In genomic region chr1:138963868-138964458, GRCm38 (mm10) we compare ENCODE assay signal across 8 mouse cellular contexts. TPM values are rescaled to one million over a fixed set of nuclear protein-coding genes. Genes with fewer than 3 reads are reported as not detected.
A peak's percentile ranks its signal among the peaks of the same experiment; 100 is the strongest.
DNase-seq lines count a peak whose midpoint lies in the region; ATAC-seq and TF ChIP-seq lines count a peak whose summit lies in the region.

No protein-coding gene starts in this region.

- no peak for TF ChIP-seq CTCF in cortical plate, adult 2 months (IDR thresholded peaks at IDR 0.05; ENCODE audit: extremely low read depth, insufficient read depth, low read length)

- ATAC-seq in intestine, embryonic 16.5 days, result peak; percentile 82
- ATAC-seq in liver, embryonic 13.5 days (ENCODE audit: low read depth), result peak; percentile 84
- peak; percentile 84 for ATAC-seq in neural tube, embryonic 11.5 days (ENCODE audit: insufficient read depth, low FRiP score, low TSS enrichment)

- peak overlapping the region; percentile 96 for H3K9ac ChIP-seq in ES-E14 (ENCODE audit: insufficient read depth, low read depth, low read length, poor library complexity, severe bottlenecking)
- peak overlapping the region; percentile 95 for H3K9ac ChIP-seq in intestine, embryonic 16.5 days (ENCODE audit: low read depth, low read length)
- H3K9ac ChIP-seq in liver, embryonic 13.5 days, result peak overlapping the region; percentile 90
- peak overlapping the region; percentile 88 for H3K9ac ChIP-seq in neural tube, embryonic 11.5 days (ENCODE audit: low read length)

- H3K36me3 ChIP-seq in ES-E14 (ENCODE audit: control insufficient read depth, insufficient read depth, low read length, poor library complexity, severe bottlenecking), result peaks cover 3% of the 10 kb centered on the region; the same call in 1 of the 2 replicates
- H3K36me3 ChIP-seq in intestine, embryonic 16.5 days (ENCODE audit: control insufficient read depth, insufficient read depth, low read length), result no peaks in the 10 kb centered on the region
- H3K36me3 ChIP-seq in liver, embryonic 13.5 days, result no peaks in the 10 kb centered on the region
- no peaks in the 10 kb centered on the region for H3K36me3 ChIP-seq in neural tube, embryonic 11.5 days (ENCODE audit: control insufficient read depth, insufficient read depth, low read length)

- H3K4me2 ChIP-seq in intestine, embryonic 16.5 days (ENCODE audit: low read depth, low read length), result peak overlapping the region; percentile 86
- peak overlapping the region; percentile 81 for H3K4me2 ChIP-seq in liver, embryonic 13.5 days
- peak overlapping the region; percentile 56 for H3K4me2 ChIP-seq in neural tube, embryonic 11.5 days (ENCODE audit: low read depth)

- WGBS in intestine, embryonic 16.5 days, result under 1% methylated on average over 42 of the region's 50 CpGs
- under 1% methylated on average over 36 of the region's 50 CpGs for WGBS in liver, embryonic 13.5 days (ENCODE audit: insufficient replicate concordance)
- WGBS in neural tube, embryonic 11.5 days, result 1% methylated on average over 32 of the region's 50 CpGs

- in situ Hi-C loops in ES-E14 (cut with MboI; ENCODE audit: low sequenced_read_pairs in 2 of 2, unreplicated experiment in 2 of 2), result no loop called here

- no peaks in the 10 kb centered on the region for H3K27me3 ChIP-seq in intestine, embryonic 16.5 days (replicated peaks; ENCODE audit: control insufficient read depth, insufficient read depth, low read length)
- H3K27me3 ChIP-seq in liver, embryonic 13.5 days, result no peaks in the 10 kb centered on the region
- H3K27me3 ChIP-seq in neural tube, embryonic 11.5 days (ENCODE audit: control insufficient read depth, insufficient read depth, low read length), result no peaks in the 10 kb centered on the region

- peak overlapping the region; percentile 82 to 99 for H3K4me3 ChIP-seq in ES-E14 (ENCODE audit: insufficient read depth in 1 of 2, low read depth in 1 of 2, low read length in 2 of 2, poor library complexity in 1 of 2, severe bottlenecking in 1 of 2)
- peak overlapping the region; percentile 35 for H3K4me3 ChIP-seq in cortical plate, adult 2 months (ENCODE audit: insufficient read depth, low read length)
- peak overlapping the region; percentile 80 for H3K4me3 ChIP-seq in intestine, embryonic 16.5 days (ENCODE audit: low read length)
- H3K4me3 ChIP-seq in liver, embryonic 13.5 days (replicated peaks), result peak overlapping the region; percentile 81
- peak overlapping the region; percentile 82 for H3K4me3 ChIP-seq in neural tube, embryonic 11.5 days (ENCODE audit: low read depth, low read length)

- peak; percentile 62 for DNase-seq in 3134 (ENCODE audit: extremely low read depth, insufficient read length, low spot score)
- DNase-seq in ES-E14 (ENCODE audit: low read depth, low spot score), result peak; percentile 17
- DNase-seq in gastrocnemius, postnatal 25 days, result peak; percentile 52
- peak; percentile 22 for DNase-seq in liver, embryonic 13.5 days
- DNase-seq in neural tube, embryonic 11.5 days (ENCODE audit: low spot score), result peak; percentile 67
- DNase-seq in testis, postnatal 10 days (ENCODE audit: low spot score), result peak; percentile 67

- peak overlapping the region; percentile 66 for H3K27ac ChIP-seq in ES-E14 (ENCODE audit: insufficient read depth, low read depth, low read length, poor library complexity, severe bottlenecking)
- peak overlapping the region; percentile 95 for H3K27ac ChIP-seq in cortical plate, adult 2 months (ENCODE audit: insufficient read depth, low read length)
- peak overlapping the region; percentile 94 for H3K27ac ChIP-seq in intestine, embryonic 16.5 days (ENCODE audit: low read length)
- peak overlapping the region; percentile 80 for H3K27ac ChIP-seq in liver, embryonic 13.5 days
- H3K27ac ChIP-seq in neural tube, embryonic 11.5 days (ENCODE audit: low read depth, low read length), result peak overlapping the region; percentile 85

- H3K9me3 ChIP-seq in ES-E14 (ENCODE audit: control insufficient read depth, insufficient read depth, low read depth, low read length), result no peaks in the 10 kb centered on the region
- H3K9me3 ChIP-seq in intestine, embryonic 16.5 days (ENCODE audit: control insufficient read depth, low read length), result no peaks in the 10 kb centered on the region
- H3K9me3 ChIP-seq in liver, embryonic 13.5 days (replicated peaks), result no peaks in the 10 kb centered on the region
- H3K9me3 ChIP-seq in neural tube, embryonic 11.5 days (ENCODE audit: control insufficient read depth, low read length), result no peaks in the 10 kb centered on the region

- 0 out of 4 replicates have a peak, but pooled peaks cover 0 to 2% of the 10 kb centered on the region in 2 experiments for H3K4me1 ChIP-seq in ES-E14 (ENCODE audit: control insufficient read depth in 2 of 2, insufficient read depth in 2 of 2, low read length in 2 of 2, poor library complexity in 1 of 2)
- no peaks in the 10 kb centered on the region for H3K4me1 ChIP-seq in cortical plate, adult 2 months (ENCODE audit: control insufficient read depth, insufficient read depth, low read length)
- peaks cover 18% of the 10 kb centered on the region; the same call in 1 of the 2 replicates for H3K4me1 ChIP-seq in intestine, embryonic 16.5 days (ENCODE audit: control insufficient read depth, insufficient read depth, low read length)
- peaks cover 30% of the 10 kb centered on the region for H3K4me1 ChIP-seq in liver, embryonic 13.5 days (replicated peaks)
- H3K4me1 ChIP-seq in neural tube, embryonic 11.5 days (ENCODE audit: control insufficient read depth, insufficient read depth, low read length), result no peaks in the 10 kb centered on the region

- 0 out of 2 replicates have a peak, but pooled peaks have one; percentile 25 for TF ChIP-seq POLR2A in cortical plate, adult 2 months (IDR thresholded peaks at IDR 0.05; ENCODE audit: extremely low read depth, insufficient read depth, low read length)

TF ChIP-seq in ES-E14, 5 proteins besides CTCF, POLR2A, EP300 and RAD21:
- no peak for TF ChIP-seq HCFC1 (IDR thresholded peaks at IDR 0.05; ENCODE audit: borderline replicate concordance, insufficient read depth, low read length)
- TF ChIP-seq ZNF384 (IDR thresholded peaks at IDR 0.05; ENCODE audit: low read depth, low read length), result no peak
- no peak for TF ChIP-seq MAFK (IDR thresholded peaks at IDR 0.05; ENCODE audit: insufficient read depth, low read depth, low read length)
- no peak for TF ChIP-seq CHD2 (IDR thresholded peaks at IDR 0.05; ENCODE audit: low read depth, low read length)
TF ChIP-seq in ES-E14: peak in this region for 0.

RNA-seq across cellular contexts. Expression of gene Dennd1b, which starts 0.7 kb away (rescaled TPM):
- 17.6 and 18.9 TPM in 2 replicates for total RNA-seq in ES-E14 (2012; rRNA removed)
- 5.5 and 6.1 TPM in 2 replicates for polyA plus RNA-seq in cortical plate, adult 2 months (2012; rRNA removed)
- total RNA-seq in gastrocnemius, postnatal 25 days (2021), result 10 to 100 TPM; 16.3 to 17.3 TPM
- polyA plus RNA-seq in intestine, embryonic 16.5 days (2015; fragmentation: Nextera tagmentation; extraction: Ambion mirVana), result 5.3 and 6.6 TPM in 2 replicates
- 2.9 and 3.5 TPM in 2 replicates for polyA plus RNA-seq in liver, embryonic 13.5 days (2015; fragmentation: Nextera tagmentation; extraction: Ambion mirVana)
- polyA plus RNA-seq in neural tube, embryonic 11.5 days (2014; fragmentation: Nextera tagmentation; extraction: Ambion mirVana), result 10.6 and 12.7 TPM in 2 replicates

Comparison
In these comparisons a context has a peak if more than half of its experiments do, and no peak if none do; other contexts are left out.
1. Peak in every context shown above with its lines: DNase-seq, ATAC-seq, H3K4me3 ChIP-seq and H3K27ac ChIP-seq.
2. DNase-seq: peak in every context shown above with its lines; median percentile 67 in neural tube, embryonic 11.5 days; 67 in testis, postnatal 10 days; 62 in 3134; 52 in gastrocnemius, postnatal 25 days; 22 in liver, embryonic 13.5 days; 17 in ES-E14.
3. H3K4me3 ChIP-seq: peak in every context shown above with its lines; median percentile 90 in ES-E14; 82 in neural tube, embryonic 11.5 days; 81 in liver, embryonic 13.5 days; 80 in intestine, embryonic 16.5 days; 35 in cortical plate, adult 2 months.